Mouse (Mus musculus) forebrain, embryonic 13.5 days (tissue): Measurements from ENCODE around the gene Nupl1. TPM values are rescaled to one million over a fixed set of nuclear protein-coding genes. Genes with fewer than 3 reads are reported as not detected.
A peak's percentile ranks its signal among the peaks of the same experiment; 100 is the strongest.

Source experiments
- ATAC-seq: fragments of 200-750 bp; cut with Nextera tagmentation; 2 replicates; pipeline ENCODE4 v1.8.0; 2017
- H3K27ac ChIP-seq: fragments of 300-500 bp; sonication (generic); 2 replicates; pipeline ENCODE4 v1.5.1; 2015; ENCODE audit warnings: inconsistent platforms, mild to moderate bottlenecking, moderate library complexity
- H3K27me3 ChIP-seq: fragments of 300-500 bp; sonication (generic); 2 replicates; pipeline ENCODE4 v1.6.1; 2015; ENCODE audit warnings: mild to moderate bottlenecking, inconsistent platforms
- H3K36me3 ChIP-seq: fragments of 300-500 bp; sonication (generic); 2 replicates; pipeline ENCODE4 v1.6.1; 2015; ENCODE audit warnings: mild to moderate bottlenecking, inconsistent platforms; ENCODE audit not compliant: poor library complexity, severe bottlenecking
- H3K4me1 ChIP-seq: fragments of 300-500 bp; sonication (generic); 2 replicates; pipeline ENCODE4 v1.6.1; 2015; ENCODE audit warnings: inconsistent platforms
- H3K4me2 ChIP-seq: fragments of 300-500 bp; sonication (generic); 2 replicates; pipeline ENCODE4 v1.6.1; 2015; ENCODE audit warnings: inconsistent platforms, mild to moderate bottlenecking, moderate library complexity
- H3K4me3 ChIP-seq: fragments of 300-500 bp; sonication (generic); 2 replicates; pipeline ENCODE4 v1.5.1; 2015; ENCODE audit warnings: mild to moderate bottlenecking, inconsistent platforms
- H3K9ac ChIP-seq: fragments of 300-500 bp; sonication (generic); 2 replicates; pipeline ENCODE4 v1.6.1; 2015; ENCODE audit warnings: mild to moderate bottlenecking, inconsistent platforms
- H3K9me3 ChIP-seq: fragments of 300-500 bp; sonication (generic); replicated peaks from 2 replicates; pipeline ENCODE4 v1.6.1; 2016; ENCODE audit warnings: inconsistent platforms
- WGBS: fragments of 180-500 bp; shearing (Covaris S2); methylation state at CpG from one replicate; pipeline ENCODE4 v1.1.7; 2015; 5-methylcytosine and 5-hydroxymethylcytosine counted together
- polyA plus RNA-seq: library from polyadenylated mRNA; unstranded; fragments of >200 nt; fragmentation: Nextera tagmentation; extraction: Ambion mirVana; gene quantifications from 2 replicates; pipeline ENCODE4 v1.2.1, GENCODE M21; 2015

The Nupl1 gene
- polyA plus RNA-seq, result 0.05 and 0.11 TPM in 2 replicates

- H3K27ac ChIP-seq, result peak within 1 kb of the TSS; percentile 87
- peak within 1 kb of the TSS; percentile 93 for H3K4me3 ChIP-seq
- no peaks in the 10 kb centered on the region for H3K9me3 ChIP-seq
- peak within 1 kb of the TSS; percentile 89 for H3K4me2 ChIP-seq
- peak within 1 kb of the TSS; percentile 97 for H3K9ac ChIP-seq
- peaks cover 27% of the 10 kb centered on the region for H3K4me1 ChIP-seq
- under 1% methylated on average over 62 of the region's 62 CpGs for WGBS
- ATAC-seq, result peak; percentile 100
- no peaks in the 10 kb centered on the region for H3K27me3 ChIP-seq
- no peaks in the 10 kb centered on the region for H3K36me3 ChIP-seq
These were observed at the start of gene Nupl1, which contains the start of gene Gm49336 for GRCm38 (mm10) chr14:60251281-60252003. Nupl1 (minus strand) TSS chr14:60251431. Gm49336 (minus strand) TSS chr14:60251507.

- Histone ChIP-seq H3K27me3 (no peaks in the 10 kb centered on the region), H3K4me1 (peaks cover 37% of the 10 kb centered on the region), H3K9me3 (no peaks in the 10 kb centered on the region), H3K4me3 (no peak overlapping the region), H3K9ac (0 out of 2 replicates have a peak overlapping the region, but pooled peaks have one; percentile 5), H3K36me3 (peaks cover 24% of the 10 kb centered on the region), H3K4me2 (peak overlapping the region; percentile 36), H3K27ac (peak overlapping the region; percentile 63)
- 9% methylated on average over 6 of the region's 6 CpGs for WGBS
- ATAC-seq, result peak; percentile 56
These were observed 49.8 kb upstream of the Nupl1 start for GRCm38 (mm10) chr14:60301024-60301423.

- no peak overlapping the region for H3K4me3 ChIP-seq
- H3K4me2 ChIP-seq, result peak overlapping the region; percentile 36
- peak; percentile 70 for ATAC-seq
- H3K27ac ChIP-seq, result peak overlapping the region; percentile 63
- 0 out of 2 replicates have a peak overlapping the region, but pooled peaks have one; percentile 5 for H3K9ac ChIP-seq
- 30% methylated on average over 14 of the region's 14 CpGs for WGBS
- H3K4me1 ChIP-seq, result peaks cover 37% of the 10 kb centered on the region
- peaks cover 24% of the 10 kb centered on the region for H3K36me3 ChIP-seq
- no peaks in the 10 kb centered on the region for H3K9me3 ChIP-seq
- H3K27me3 ChIP-seq, result no peaks in the 10 kb centered on the region
These were observed 49.2 kb upstream of the Nupl1 start for GRCm38 (mm10) chr14:60300224-60300991.

GRCm38 (mm10) chr14:60295531-60295930, 44.3 kb upstream of the Nupl1 start:
- no peak overlapping the region for H3K4me2 ChIP-seq
- peaks cover 40% of the 10 kb centered on the region for H3K36me3 ChIP-seq
- no peaks in the 10 kb centered on the region for H3K27me3 ChIP-seq
- no peak overlapping the region for H3K27ac ChIP-seq
- no peak overlapping the region for H3K9ac ChIP-seq
- no peaks in the 10 kb centered on the region for H3K9me3 ChIP-seq
- peaks cover 8% of the 10 kb centered on the region for H3K4me1 ChIP-seq
- WGBS, result 83% methylated on average over 1 of the region's 1 CpGs
- H3K4me3 ChIP-seq, result no peak overlapping the region
- ATAC-seq, result no peak

- Histone ChIP-seq H3K36me3 (peaks cover 38% of the 10 kb centered on the region), H3K4me2 (no peak overlapping the region), H3K4me3 (no peak overlapping the region), H3K4me1 (no peaks in the 10 kb centered on the region), H3K9ac (no peak overlapping the region), H3K27me3 (no peaks in the 10 kb centered on the region), H3K9me3 (no peaks in the 10 kb centered on the region), H3K27ac (no peak overlapping the region)
- no peak for ATAC-seq
- 87% methylated on average over 4 of the region's 4 CpGs for whole genome bisulfite sequencing
These were observed 39.1 kb upstream of the Nupl1 start for GRCm38 (mm10) chr14:60290363-60290762.

GRCm38 (mm10) chr14:60286194-60286863, 35.1 kb upstream of the Nupl1 start:
- no peak for ATAC-seq
- Histone ChIP-seq H3K27me3 (no peaks in the 10 kb centered on the region), H3K4me3 (no peak overlapping the region), H3K27ac (no peak overlapping the region), H3K36me3 (peaks cover 27% of the 10 kb centered on the region), H3K4me2 (no peak overlapping the region), H3K9ac (no peak overlapping the region), H3K9me3 (no peaks in the 10 kb centered on the region), H3K4me1 (no peaks in the 10 kb centered on the region)
- 88% methylated on average over 7 of the region's 7 CpGs for WGBS

GRCm38 (mm10) chr14:60275301-60276276, 24.4 kb upstream of the Nupl1 start:
- Histone ChIP-seq H3K9me3 (no peaks in the 10 kb centered on the region), H3K4me3 (no peak overlapping the region), H3K4me1 (no peaks in the 10 kb centered on the region), H3K36me3 (peaks cover 7% of the 10 kb centered on the region; the same call in 1 of the 2 replicates), H3K4me2 (no peak overlapping the region), H3K27ac (no peak overlapping the region), H3K9ac (no peak overlapping the region), H3K27me3 (no peaks in the 10 kb centered on the region)
- 90% methylated on average over 7 of the region's 7 CpGs for whole genome bisulfite sequencing
- ATAC-seq, result no peak

GRCm38 (mm10) chr14:60273346-60273745, 22.1 kb upstream of the Nupl1 start:
- 81% methylated on average over 6 of the region's 6 CpGs for WGBS
- H3K4me3 ChIP-seq, result no peak overlapping the region
- ATAC-seq, result no peak
- H3K9ac ChIP-seq, result no peak overlapping the region
- H3K36me3 ChIP-seq, result 0 out of 2 replicates have a peak, but pooled peaks cover 3% of the 10 kb centered on the region
- H3K27me3 ChIP-seq, result no peaks in the 10 kb centered on the region
- H3K4me1 ChIP-seq, result 0 out of 2 replicates have a peak, but pooled peaks cover 3% of the 10 kb centered on the region
- H3K27ac ChIP-seq, result no peak overlapping the region; the same call in 1 of the 2 replicates
- no peaks in the 10 kb centered on the region for H3K9me3 ChIP-seq
- no peak overlapping the region for H3K4me2 ChIP-seq

- Histone ChIP-seq H3K4me3 (no peak overlapping the region), H3K4me1 (peaks cover 17% of the 10 kb centered on the region), H3K27ac (no peak overlapping the region), H3K9ac (no peak overlapping the region), H3K36me3 (no peaks in the 10 kb centered on the region), H3K9me3 (no peaks in the 10 kb centered on the region), H3K4me2 (no peak overlapping the region), H3K27me3 (no peaks in the 10 kb centered on the region)
- ATAC-seq, result no peak
- 93% methylated on average over 6 of the region's 6 CpGs for WGBS
These were observed 18.1 kb upstream of the Nupl1 start for GRCm38 (mm10) chr14:60269333-60269732.

- peak within 1 kb of the TSS; percentile 77 for H3K27ac ChIP-seq
- WGBS, result under 1% methylated on average over 51 of the region's 51 CpGs
- H3K27me3 ChIP-seq, result no peaks in the 10 kb centered on the region
- H3K9ac ChIP-seq, result peak within 1 kb of the TSS; percentile 84
- peak within 1 kb of the TSS; percentile 72 for H3K4me3 ChIP-seq
- H3K4me1 ChIP-seq, result peaks cover 17% of the 10 kb centered on the region
- no peaks in the 10 kb centered on the region for H3K36me3 ChIP-seq
- peak; percentile 100 for ATAC-seq
- no peaks in the 10 kb centered on the region for H3K9me3 ChIP-seq
- H3K4me2 ChIP-seq, result peak within 1 kb of the TSS; percentile 72
These were observed 14.0 kb upstream of the Nupl1 start, which contains the start of gene Mtmr6 for GRCm38 (mm10) chr14:60264990-60265876. Mtmr6 (plus strand) TSS chr14:60265228.
